10 mouse cellular contexts compared by ENCODE assay signal in genomic region chr9:78146099-78146498, GRCm38 (mm10). TPM values are rescaled to one million over a fixed set of nuclear protein-coding genes. Genes with fewer than 3 reads are reported as not detected.
DNase-seq lines count a peak whose midpoint lies in the region; ATAC-seq lines count a peak whose summit lies in the region.
"Had no signal": no experiment of that assay in that cellular context is flagged by ENCODE, and none has a peak within 500 bp of the region (broad histone marks: within the 10 kb centered on the region; RNA-seq: fewer than 3 reads in every experiment).

No protein-coding gene starts in this region.

- no peak overlapping the region for H3K4me3 ChIP-seq in hindbrain, embryonic 14.5 days (replicated peaks; ENCODE audit: low read length)
- no peak overlapping the region for H3K4me3 ChIP-seq in hindbrain, embryonic 10.5 days
- no peak overlapping the region for H3K4me3 ChIP-seq in hindbrain, embryonic 16.5 days (ENCODE audit: low read length)

- H3K9ac ChIP-seq in hindbrain, embryonic 14.5 days, result no peak overlapping the region
- H3K9ac ChIP-seq in hindbrain, embryonic 16.5 days (ENCODE audit: low read depth, low read length), result no peak overlapping the region
- H3K9ac ChIP-seq: lung, embryonic 14.5 days had no signal

- DNase-seq in hindbrain, embryonic 14.5 days (ENCODE audit: low spot score), result no peak
- DNase-seq in hindbrain, embryonic 10.5 days (ENCODE audit: low spot score), result no peak
- DNase-seq in brain, adult 2 months (ENCODE audit: low read depth, low spot score), result peak; percentile 94
- DNase-seq in mesoderm, embryonic 11.5 days (ENCODE audit: low read depth, low spot score), result peak; percentile 12
- no peak for DNase-seq in gastrocnemius, postnatal 14 days
- DNase-seq in natural killer cell, adult 2 months (ENCODE audit: low spot score in 2 of 2), result no peak
- DNase-seq: gastrocnemius, postnatal 36 days; heart, postnatal 10 days; lung, embryonic 14.5 days had no signal

- no peak overlapping the region for H3K27ac ChIP-seq in hindbrain, embryonic 14.5 days
- H3K27ac ChIP-seq in hindbrain, embryonic 10.5 days, result no peak overlapping the region
- H3K27ac ChIP-seq in hindbrain, embryonic 16.5 days (ENCODE audit: low read depth, low read length), result 0 out of 2 replicates have a peak overlapping the region, but pooled peaks have one; percentile 12

- peaks cover 57% of the 10 kb centered on the region for H3K36me3 ChIP-seq in hindbrain, embryonic 14.5 days (replicated peaks; ENCODE audit: control insufficient read depth, insufficient read depth)
- peaks cover 99% of the 10 kb centered on the region for H3K36me3 ChIP-seq in hindbrain, embryonic 10.5 days
- peaks cover 34% of the 10 kb centered on the region for H3K36me3 ChIP-seq in hindbrain, embryonic 16.5 days (ENCODE audit: control insufficient read depth, insufficient read depth, low read length)

- intact Hi-C loops in gastrocnemius, postnatal 14 days (cut with DNase I; ENCODE audit: low total_unique reads), result no loop called here

- 64% methylated on average over 4 of the region's 4 CpGs for WGBS in hindbrain, embryonic 14.5 days
- WGBS in hindbrain, embryonic 10.5 days, result 80% methylated on average over 4 of the region's 4 CpGs
- WGBS in hindbrain, embryonic 16.5 days, result 58% methylated on average over 4 of the region's 4 CpGs

- H3K4me2 ChIP-seq in hindbrain, embryonic 14.5 days (replicated peaks), result no peak overlapping the region
- H3K4me2 ChIP-seq in hindbrain, embryonic 16.5 days (ENCODE audit: low read length), result no peak overlapping the region
- H3K4me2 ChIP-seq: lung, embryonic 14.5 days had no signal

- H3K4me1 ChIP-seq in hindbrain, embryonic 14.5 days (replicated peaks; ENCODE audit: control insufficient read depth, insufficient read depth, low read length), result no peaks in the 10 kb centered on the region
- H3K4me1 ChIP-seq in hindbrain, embryonic 10.5 days (replicated peaks), result peaks cover 9% of the 10 kb centered on the region; the same call in 1 of the 2 replicates
- 0 out of 2 replicates have a peak, but pooled peaks cover 2% of the 10 kb centered on the region for H3K4me1 ChIP-seq in hindbrain, embryonic 16.5 days (ENCODE audit: control insufficient read depth, insufficient read depth, low read depth, low read length)

- ATAC-seq in hindbrain, embryonic 14.5 days (ENCODE audit: low FRiP score), result peak; percentile 49; the same call in 1 of the 2 replicates
- peak; percentile 67 for ATAC-seq in hindbrain, embryonic 16.5 days

- 0 out of 2 replicates have a peak, but pooled peaks cover 4% of the 10 kb centered on the region for H3K9me3 ChIP-seq in hindbrain, embryonic 14.5 days (ENCODE audit: control insufficient read depth, low read length)
- H3K9me3 ChIP-seq in hindbrain, embryonic 10.5 days, result peaks cover 11% of the 10 kb centered on the region
- H3K9me3 ChIP-seq in hindbrain, embryonic 16.5 days (ENCODE audit: control insufficient read depth, low read length), result peaks cover 7% of the 10 kb centered on the region

- no peaks in the 10 kb centered on the region for H3K27me3 ChIP-seq in hindbrain, embryonic 14.5 days (ENCODE audit: control insufficient read depth, insufficient read depth, low read length)
- no peaks in the 10 kb centered on the region for H3K27me3 ChIP-seq in hindbrain, embryonic 10.5 days (ENCODE audit: insufficient read depth, poor library complexity, severe bottlenecking)
- H3K27me3 ChIP-seq in hindbrain, embryonic 16.5 days (replicated peaks; ENCODE audit: control insufficient read depth, insufficient read depth, low read length), result no peaks in the 10 kb centered on the region

RNA-seq across cellular contexts. Expression of gene Gsta4, which starts 36.5 kb away (rescaled TPM):
- 23.6 and 31.3 TPM in 2 replicates for polyA plus RNA-seq in hindbrain, embryonic 14.5 days (2014; fragmentation: Nextera tagmentation; extraction: Ambion mirVana)
- polyA plus RNA-seq in hindbrain, embryonic 10.5 days (2016; fragmentation: Nextera tagmentation; extraction: Ambion mirVana), result 58.1 and 60.9 TPM in 2 replicates
- polyA plus RNA-seq in hindbrain, embryonic 16.5 days (2015; fragmentation: Nextera tagmentation; extraction: Ambion mirVana), result 28.5 and 30.6 TPM in 2 replicates
- 10 to 100 TPM; 10.9 to 12.1 TPM for total RNA-seq in gastrocnemius, postnatal 14 days (2021)

RNA-seq across cellular contexts. Expression of gene Ick, which starts 37.1 kb away (rescaled TPM):
- 34.6 and 38.9 TPM in 2 replicates for polyA plus RNA-seq in hindbrain, embryonic 14.5 days (2014; fragmentation: Nextera tagmentation; extraction: Ambion mirVana)
- 37.7 and 39.1 TPM in 2 replicates for polyA plus RNA-seq in hindbrain, embryonic 10.5 days (2016; fragmentation: Nextera tagmentation; extraction: Ambion mirVana)
- polyA plus RNA-seq in hindbrain, embryonic 16.5 days (2015; fragmentation: Nextera tagmentation; extraction: Ambion mirVana), result 31.8 and 36.7 TPM in 2 replicates
- total RNA-seq in gastrocnemius, postnatal 14 days (2021), result 10 to 100 TPM; 11.1 to 13.2 TPM

RNA-seq across cellular contexts. Expression of gene Fbxo9, which starts 37.2 kb away (rescaled TPM):
- polyA plus RNA-seq in hindbrain, embryonic 14.5 days (2014; fragmentation: Nextera tagmentation; extraction: Ambion mirVana), result 82.1 and 96.8 TPM in 2 replicates
- polyA plus RNA-seq in hindbrain, embryonic 10.5 days (2016; fragmentation: Nextera tagmentation; extraction: Ambion mirVana), result 25.0 and 27.8 TPM in 2 replicates
- polyA plus RNA-seq in hindbrain, embryonic 16.5 days (2015; fragmentation: Nextera tagmentation; extraction: Ambion mirVana), result 79.8 and 88.4 TPM in 2 replicates
- 10 to 100 TPM; 60.8 to 68.0 TPM for total RNA-seq in gastrocnemius, postnatal 14 days (2021)

Comparison
In these comparisons a context has a peak if more than half of its experiments do, and no peak if none do; other contexts are left out.
1. DNase-seq: peak in brain, adult 2 months (single experiment) and mesoderm, embryonic 11.5 days (single experiment); none in hindbrain, embryonic 14.5 days (single experiment), hindbrain, embryonic 10.5 days (single experiment), gastrocnemius, postnatal 14 days (single experiment) and natural killer cell, adult 2 months (0 of 2).